Mouse (Mus musculus): ENCODE data around the gene Gm21173. TPM values are rescaled to one million over a fixed set of nuclear protein-coding genes. Genes with fewer than 3 reads are reported as not detected.
"Not testable (repeated sequence)": the region's sequence is repeated elsewhere in the genome, so short reads cannot be mapped to it uniquely, and the experiment has no call there.

Gm21173 gene
- not detected for total RNA-seq (2021)
- long read RNA-seq, experiment 1, result 0 reads
- long read RNA-seq, experiment 2, result 0 reads

DNA sequence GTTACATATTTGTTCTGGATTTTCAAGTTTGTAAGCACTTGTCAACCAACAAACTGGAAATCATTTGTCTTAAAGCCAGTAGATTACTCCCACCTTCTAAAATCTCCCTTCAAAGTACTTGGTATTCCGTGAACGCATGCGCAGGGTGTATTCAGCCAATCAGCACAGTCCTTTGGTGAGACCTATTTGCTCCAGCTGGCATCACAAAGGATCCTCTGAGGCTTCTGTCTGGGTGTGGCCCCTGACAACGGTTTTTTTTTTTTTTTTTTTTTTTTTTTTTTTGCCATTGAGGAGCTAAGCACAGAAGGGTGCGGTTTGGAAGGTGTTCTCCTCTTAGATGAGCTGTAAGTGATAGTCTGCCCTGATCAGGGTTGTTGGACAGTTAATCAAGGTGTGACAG is at the start of gene Gm21173:
Gm21173 (plus strand) TSS at position 301 of the 400 bp plus-strand sequence.
- not testable (repeated sequence) for DNase-seq

Data from gastrocnemius, postnatal 25 days (tissue).